Mouse (Mus musculus) thymus, postnatal 10 days (tissue): Measurements from ENCODE around the gene Saxo2.

Source experiments
- DNase-seq, 2 experiments: peaks; one replicate each; pipeline ENCODE4 v3.0.0; 2021; ENCODE audit warnings: low spot score in 2 of 2

Saxo2 gene

GRCm38 (mm10) chr7:82648353-82649080 is at the start of gene Saxo2, which contains the start of gene Efl1:
Gene Saxo2, minus strand, starts transcription at chr7:82648528.
Gene Efl1, plus strand, starts transcription at chr7:82648614.
- peak; percentile 94 to 98 for DNase-seq

GRCm38 (mm10) chr7:82697668-82698067 is 49.3 kb upstream of the Saxo2 start:
- DNase-seq, result peak in 1 of 2 experiments; percentile 11

- no peak for DNase-seq
Measured at GRCm38 (mm10) chr7:82691021-82691738, 42.9 kb upstream of the Saxo2 start.

DNA sequence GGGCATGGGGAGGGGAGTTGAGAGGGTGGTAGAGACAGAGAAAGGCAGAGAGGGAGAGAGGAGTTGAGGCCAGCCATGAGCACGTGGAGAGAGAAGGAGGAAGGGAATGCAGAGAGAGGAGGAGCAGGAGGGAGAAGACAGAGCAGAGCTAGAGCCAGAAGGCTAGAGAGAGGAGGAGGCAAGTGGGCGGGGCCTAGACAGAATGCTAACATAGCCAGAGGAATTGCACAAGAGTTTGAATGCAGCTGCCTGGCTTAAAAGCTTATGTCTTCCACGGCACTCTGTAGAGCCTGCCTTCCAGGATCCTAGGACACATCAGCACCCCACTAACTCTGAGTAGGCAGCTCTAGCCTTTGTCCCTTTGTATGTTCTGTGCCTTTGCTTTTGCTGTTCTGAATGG is 40.4 kb upstream of the Saxo2 start:
- no peak for DNase-seq

GRCm38 (mm10) chr7:82679901-82680300 is 31.6 kb upstream of the Saxo2 start:
- no peak for DNase-seq

DNA sequence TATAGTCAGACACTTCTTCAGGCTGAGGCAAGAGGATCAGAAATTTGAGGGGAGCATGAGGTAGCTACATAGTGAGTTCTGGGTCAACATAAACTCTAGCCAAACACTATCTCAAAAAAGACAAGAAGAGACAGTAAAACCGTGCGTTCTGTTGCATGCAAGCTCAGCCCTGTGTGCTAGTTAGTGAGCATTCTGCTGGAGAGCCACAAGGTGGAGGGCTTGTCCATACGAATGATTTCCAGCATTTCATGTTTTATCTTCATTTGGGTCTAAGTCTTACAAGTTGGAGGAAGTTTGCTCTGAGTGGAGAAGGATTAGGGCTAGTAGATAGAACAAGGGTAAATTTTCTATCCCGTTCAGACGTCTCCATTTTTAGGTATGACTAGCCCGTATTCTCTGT is 28.5 kb upstream of the Saxo2 start:
- no peak for DNase-seq

- no peak for DNase-seq
Measured at GRCm38 (mm10) chr7:82676001-82676400, 27.7 kb upstream of the Saxo2 start.

GRCm38 (mm10) chr7:82664604-82665003 is 16.3 kb upstream of the Saxo2 start:
- no peak for DNase-seq

- DNase-seq, result peak in 1 of 2 experiments; percentile 7
Measured at GRCm38 (mm10) chr7:82649081-82649445, 735 bp upstream of the Saxo2 start.

- DNase-seq, result no peak
Measured at GRCm38 (mm10) chr7:82647909-82648308, 419 bp downstream of the Saxo2 start.

- DNase-seq, result no peak
Measured at GRCm38 (mm10) chr7:82647183-82647582, 1.1 kb downstream of the Saxo2 start.

- DNase-seq, result peak; percentile 11 to 66
Measured at GRCm38 (mm10) chr7:82625342-82625741, 23.0 kb downstream of the Saxo2 start.

GRCm38 (mm10) chr7:82609629-82610028 is 38.7 kb downstream of the Saxo2 start:
- DNase-seq, result no peak

DNA sequence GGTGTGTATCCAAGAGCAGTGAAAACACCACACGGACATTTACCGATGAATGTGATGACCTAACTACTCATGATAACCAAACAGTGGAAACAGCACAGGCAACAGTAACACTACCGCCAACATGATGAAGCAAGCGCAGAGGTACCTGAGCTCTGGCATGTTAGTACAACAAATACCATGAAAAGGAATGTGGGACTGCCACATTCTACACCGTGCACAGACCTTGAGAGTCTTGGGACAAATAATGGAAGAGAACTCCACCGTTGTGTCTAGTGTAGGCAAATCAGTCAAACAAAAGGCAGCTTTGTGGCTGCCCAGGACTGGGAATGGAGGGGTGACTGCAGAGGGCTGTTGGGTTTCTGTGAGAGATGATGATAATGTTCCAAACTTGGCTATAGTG is 42.9 kb downstream of the Saxo2 start:
- no peak for DNase-seq

GRCm38 (mm10) chr7:82602008-82602407 is 46.3 kb downstream of the Saxo2 start:
- no peak for DNase-seq

DNA sequence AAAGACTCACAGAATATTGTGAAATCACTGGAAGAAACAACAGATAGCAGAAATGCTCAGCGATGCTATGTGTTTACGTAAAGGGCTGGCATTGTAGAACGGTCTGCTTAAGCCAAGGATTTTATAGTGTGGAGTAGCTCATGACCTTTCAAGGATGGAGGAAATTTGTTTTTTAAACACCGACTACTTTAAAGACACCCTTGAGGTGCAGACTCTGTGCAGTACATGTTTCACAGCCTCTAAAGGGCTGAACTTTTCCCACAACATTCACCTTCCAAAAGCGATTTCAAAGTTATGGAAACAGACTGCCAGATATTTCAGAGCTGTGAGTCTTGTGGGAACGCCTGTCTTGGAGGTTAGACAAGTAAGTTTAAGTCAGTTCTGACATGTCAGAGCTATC is 57.4 kb downstream of the Saxo2 start:
- DNase-seq, result no peak
